Mouse (Mus musculus) bone marrow, adult 2 months (tissue): ENCODE data around the gene Vmn2r27.

Experiments
- CTCF ChIP-seq: fragments of 200-500 bp; IDR thresholded peaks from 2 replicates; pipeline ENCODE4 v1.5.1; 2011; ENCODE audit warnings: low read length, control low read depth; ENCODE audit not compliant: control insufficient read depth, insufficient read depth
- POLR2A ChIP-seq: fragments of 200-500 bp; IDR thresholded peaks from 2 replicates; pipeline ENCODE4 v1.6.1; 2011; ENCODE audit warnings: low read depth, mild to moderate bottlenecking, control low read depth, low read length, borderline replicate concordance; ENCODE audit not compliant: control insufficient read depth

DNA sequence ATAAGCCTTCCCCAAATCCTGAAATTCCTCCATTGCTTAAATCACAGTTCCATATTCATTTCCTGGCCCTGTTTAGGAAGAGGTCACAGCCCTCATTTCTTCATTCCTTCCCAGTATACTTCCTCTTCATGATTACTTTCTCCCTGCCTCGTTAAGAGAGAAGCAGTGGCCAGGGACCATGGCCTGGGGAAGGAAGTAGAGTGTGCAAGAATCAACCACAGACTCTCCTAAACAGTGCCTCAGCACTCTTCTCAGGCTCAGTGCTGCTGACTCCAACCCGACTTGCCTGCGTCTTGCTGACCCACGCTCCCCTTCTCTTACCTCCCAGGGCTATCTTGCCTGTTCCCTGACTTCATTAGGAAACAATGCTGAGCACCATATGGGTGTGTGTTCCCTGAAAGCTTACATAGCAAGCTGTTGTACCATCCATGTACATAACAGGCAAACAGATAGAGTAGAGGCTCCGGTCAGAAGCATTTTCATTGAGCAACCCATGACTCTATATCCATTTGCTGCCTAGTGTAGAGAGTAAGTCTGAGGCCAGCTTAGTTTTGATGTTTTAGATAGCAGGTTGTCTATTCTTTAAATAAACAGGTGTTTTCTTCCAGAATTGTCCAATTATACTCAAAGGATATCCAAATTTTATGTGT is 41.7 kb upstream of the Vmn2r27 start:
- no peak for TF ChIP-seq CTCF
- no peak for TF ChIP-seq POLR2A
